Mouse (Mus musculus) small intestine, adult 2 months (tissue): Measurements from ENCODE around the gene Wnk2. TPM values are rescaled to one million over a fixed set of nuclear protein-coding genes. Genes with fewer than 3 reads are reported as not detected.

Source experiments
- H3K27ac ChIP-seq: fragments of 200-500 bp; 2 replicates; pipeline ENCODE4 v1.5.1; 2012; ENCODE audit warnings: low read depth, low read length, control low read depth, inconsistent platforms; ENCODE audit not compliant: insufficient read depth
- H3K27me3 ChIP-seq: fragments of 200-500 bp; 2 replicates; pipeline ENCODE4 v1.6.1; 2012; ENCODE audit warnings: mild to moderate bottlenecking, moderate library complexity, low read length, inconsistent platforms; ENCODE audit not compliant: control insufficient read depth, insufficient read depth
- H3K36me3 ChIP-seq: fragments of 200-500 bp; 2 replicates; pipeline ENCODE4 v1.6.1; 2012; ENCODE audit warnings: mild to moderate bottlenecking, low read length, control low read depth, inconsistent platforms; ENCODE audit not compliant: control insufficient read depth, insufficient read depth
- H3K4me1 ChIP-seq: fragments of 200-500 bp; 2 replicates; pipeline ENCODE4 v1.6.1; 2012; ENCODE audit warnings: low read length, inconsistent platforms, mixed read lengths; ENCODE audit not compliant: control insufficient read depth, insufficient read depth, insufficient read length
- H3K4me3 ChIP-seq: fragments of 200-500 bp; 2 replicates; pipeline ENCODE4 v1.5.1; 2012; ENCODE audit warnings: low read depth, mild to moderate bottlenecking, control low read depth, inconsistent platforms, low read length, moderate library complexity
- CTCF ChIP-seq: fragments of 200-500 bp; IDR thresholded peaks from 2 replicates; pipeline ENCODE4 v1.5.1; 2012; ENCODE audit warnings: low read depth, mild to moderate bottlenecking, control low read depth, inconsistent platforms, low read length, moderate library complexity, mixed read lengths; ENCODE audit not compliant: insufficient replicate concordance, insufficient read length; ENCODE audit errors: extremely low read depth
- POLR2A ChIP-seq: fragments of 200-500 bp; IDR thresholded peaks from 2 replicates; pipeline ENCODE4 v1.6.1; 2012; ENCODE audit warnings: low read depth, mild to moderate bottlenecking, control low read depth, inconsistent platforms, low read length, moderate library complexity
- WGBS: fragments of 180-500 bp; shearing (Covaris S2); methylation state at CpG from one replicate; pipeline ENCODE4 v1.1.7; 2018; 5-methylcytosine and 5-hydroxymethylcytosine counted together
- polyA plus RNA-seq: library from polyadenylated mRNA; depleted of rRNA; stranded (reverse); fragments of >200 nt; gene quantifications from 2 replicates; pipeline ENCODE4 v1.2.3, GENCODE M21; 2012

Wnk2 gene
- polyA plus RNA-seq, 1 experiment: 19.5 TPM

DNA sequence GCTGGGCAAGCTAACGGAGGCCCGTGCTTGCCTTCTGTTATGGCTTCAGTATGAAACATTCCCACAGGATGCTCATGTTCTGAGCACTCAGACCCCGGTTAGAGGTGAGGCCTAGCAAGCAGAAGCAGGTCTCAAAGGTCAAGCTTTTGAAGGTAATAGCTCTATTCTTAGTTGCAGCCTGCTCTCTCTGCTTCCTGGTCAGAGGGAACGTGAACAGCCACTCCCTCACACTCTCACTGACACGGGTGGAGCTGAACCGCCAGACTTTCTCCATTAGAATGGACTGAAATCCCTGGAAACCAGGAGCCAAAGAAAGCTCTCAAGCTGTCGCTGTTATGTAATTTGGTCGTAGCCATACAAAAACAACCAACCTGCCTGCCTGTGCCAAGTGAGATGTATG, 120.8 kb downstream of the Wnk2 start:
- TF ChIP-seq POLR2A (no peak), CTCF (no peak)
- WGBS: 46% methylated on average over 8 of the region's 8 CpGs
- H3K27me3 ChIP-seq: no peaks in the 10 kb centered on the region
- peaks cover 17% of the 10 kb centered on the region for H3K4me1 ChIP-seq
- no peaks in the 10 kb centered on the region for H3K36me3 ChIP-seq
- 0 out of 2 replicates have a peak overlapping the region, but pooled peaks have one; percentile 10 for H3K27ac ChIP-seq
- no peak overlapping the region for H3K4me3 ChIP-seq

DNA sequence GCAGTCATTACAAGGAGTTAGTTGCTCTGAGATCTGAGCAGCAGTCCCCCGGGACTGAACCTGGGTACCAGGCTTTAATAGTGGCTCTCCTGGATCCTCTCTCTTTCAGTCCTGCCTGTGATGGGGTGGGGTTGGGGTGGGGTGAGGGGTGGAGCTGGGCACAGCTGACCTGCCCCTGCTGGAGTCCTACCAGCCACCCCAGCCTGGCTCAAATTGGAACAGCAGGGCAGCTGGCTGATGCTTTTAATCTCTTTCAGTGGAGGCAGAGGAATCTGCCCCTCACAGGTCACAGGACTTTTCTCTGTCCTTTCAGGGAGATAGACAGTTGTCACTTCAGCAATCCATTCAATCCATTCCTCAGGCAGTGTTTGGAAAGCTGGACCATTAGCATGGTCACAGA, 122.3 kb downstream of the Wnk2 start:
- WGBS: 10% methylated on average over 1 of the region's 1 CpGs
- Histone ChIP-seq H3K27ac (no peak overlapping the region), H3K4me1 (peaks cover 17% of the 10 kb centered on the region), H3K27me3 (no peaks in the 10 kb centered on the region), H3K4me3 (no peak overlapping the region), H3K36me3 (no peaks in the 10 kb centered on the region)
- no peak for TF ChIP-seq CTCF
- TF ChIP-seq POLR2A: no peak

DNA sequence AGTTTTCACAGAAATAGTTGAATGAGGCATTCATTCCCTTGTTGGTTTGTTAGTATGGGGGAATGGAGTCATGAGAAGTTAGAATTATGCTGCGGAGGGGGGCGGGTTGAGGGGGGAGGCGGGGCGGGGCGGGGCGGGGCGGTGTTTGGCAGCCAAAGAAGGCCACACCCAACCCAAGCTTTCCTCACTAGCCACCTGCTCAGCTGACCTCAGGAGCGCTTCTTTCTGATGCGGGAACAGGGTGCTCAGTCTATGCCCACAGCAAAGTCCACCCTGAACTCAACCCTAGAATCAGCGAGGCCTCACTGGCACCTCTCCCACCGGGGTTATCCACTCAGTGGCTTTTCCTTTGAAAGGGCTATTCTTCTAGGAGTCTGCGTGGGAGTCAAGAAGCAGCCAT, 123.1 kb downstream of the Wnk2 start:
- 9% methylated on average over 12 of the region's 12 CpGs for WGBS
- Histone ChIP-seq H3K4me3 (no peak overlapping the region), H3K27me3 (no peaks in the 10 kb centered on the region), H3K27ac (no peak overlapping the region), H3K4me1 (peaks cover 17% of the 10 kb centered on the region), H3K36me3 (no peaks in the 10 kb centered on the region)
- TF ChIP-seq CTCF (no peak), POLR2A (no peak)

DNA sequence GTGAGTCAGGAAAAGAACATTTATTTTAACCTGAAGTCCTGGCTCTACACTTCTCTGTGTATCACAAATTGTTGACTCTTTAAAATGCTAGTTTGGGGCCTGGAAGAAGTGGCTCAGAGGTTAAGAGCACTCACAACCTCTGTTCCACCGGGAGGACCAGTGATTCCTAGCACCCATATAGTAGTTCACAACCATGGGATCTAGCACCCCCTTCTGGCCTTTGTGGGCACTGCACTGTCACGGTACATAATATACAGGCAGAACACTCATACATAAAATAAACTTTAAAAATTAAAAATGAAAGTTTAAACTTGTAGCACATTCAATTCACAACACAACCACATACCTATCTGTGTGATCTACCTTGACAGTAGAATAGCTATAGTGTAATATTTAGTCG, 126.1 kb downstream of the Wnk2 start:
- 59% methylated on average over 3 of the region's 3 CpGs for WGBS
- Histone ChIP-seq H3K27me3 (no peaks in the 10 kb centered on the region), H3K4me3 (no peak overlapping the region), H3K36me3 (no peaks in the 10 kb centered on the region), H3K4me1 (peaks cover 10% of the 10 kb centered on the region), H3K27ac (no peak overlapping the region)
- TF ChIP-seq CTCF (peak; percentile 58; the same call in 1 of the 2 replicates), POLR2A (no peak)

DNA sequence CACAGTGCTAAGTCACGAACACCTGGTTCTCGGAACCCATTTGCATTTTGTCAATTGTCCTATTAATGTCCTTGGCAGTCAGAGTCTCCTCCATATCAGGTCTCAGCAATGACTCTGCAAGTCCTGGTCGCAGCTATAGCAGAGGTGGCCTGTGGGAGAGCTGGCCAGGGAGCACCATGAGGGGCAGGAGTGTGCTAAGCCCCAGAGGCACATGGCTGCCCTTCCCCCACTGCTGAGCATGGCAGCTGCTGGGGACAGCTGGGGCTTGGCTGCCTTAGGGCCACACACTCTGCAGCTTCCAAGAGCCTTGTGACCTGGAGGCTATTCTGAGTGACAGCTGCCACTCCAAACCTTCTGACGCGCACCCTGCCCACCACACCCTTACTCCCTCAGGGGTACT, 127.7 kb downstream of the Wnk2 start:
- H3K4me1 ChIP-seq: peaks cover 6% of the 10 kb centered on the region
- WGBS: 56% methylated on average over 5 of the region's 5 CpGs
- no peak overlapping the region for H3K4me3 ChIP-seq
- no peak overlapping the region for H3K27ac ChIP-seq
- H3K27me3 ChIP-seq: no peaks in the 10 kb centered on the region
- TF ChIP-seq POLR2A (no peak), CTCF (no peak)
- no peaks in the 10 kb centered on the region for H3K36me3 ChIP-seq

DNA sequence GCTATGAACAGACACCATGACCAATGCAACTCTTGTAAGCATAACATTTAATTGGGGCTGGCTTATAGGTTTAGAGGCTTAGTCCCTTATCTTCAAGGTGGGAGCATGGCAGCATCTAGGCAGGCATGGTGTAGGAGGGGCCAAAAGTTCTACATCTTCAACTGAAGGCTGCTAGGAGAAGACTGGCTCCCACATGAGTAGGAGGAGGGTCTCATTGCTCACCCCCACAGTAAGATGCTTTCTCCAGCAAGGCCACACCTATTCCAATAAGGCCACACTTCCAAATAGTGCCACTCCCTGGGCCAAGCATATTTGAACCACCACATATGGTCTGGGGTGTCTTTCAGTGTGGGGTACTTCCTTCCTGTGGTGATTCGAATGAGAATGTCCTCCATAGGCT, 130.4 kb downstream of the Wnk2 start:
- H3K4me3 ChIP-seq: no peak overlapping the region
- TF ChIP-seq POLR2A (no peak), CTCF (no peak)
- no peak overlapping the region for H3K27ac ChIP-seq
- H3K36me3 ChIP-seq: no peaks in the 10 kb centered on the region
- H3K4me1 ChIP-seq: no peaks in the 10 kb centered on the region; the same call in 1 of the 2 replicates
- 90% methylated on average over 1 of the region's 1 CpGs for WGBS
- no peaks in the 10 kb centered on the region for H3K27me3 ChIP-seq

DNA sequence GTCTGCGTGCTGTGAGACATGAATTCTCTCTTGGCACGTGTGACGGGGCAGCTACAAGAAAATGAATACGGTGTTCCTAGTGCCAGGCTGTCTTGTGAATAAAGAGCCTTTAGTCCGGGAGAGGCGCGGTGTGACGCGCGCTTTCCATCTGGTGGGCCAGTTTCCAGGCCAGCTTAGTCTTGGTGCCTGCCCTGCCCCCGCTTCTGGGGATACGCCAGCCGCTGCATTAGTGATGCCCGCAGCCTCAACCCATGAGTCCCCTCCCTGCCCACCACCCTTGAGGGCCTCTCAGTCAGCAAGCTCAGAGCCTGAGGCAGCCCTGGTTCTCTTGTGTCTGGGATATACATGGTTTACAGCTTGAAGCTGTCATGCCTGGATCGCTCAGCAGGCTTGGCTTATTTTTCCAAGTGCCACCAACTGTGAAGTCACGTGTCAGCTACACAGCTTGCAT, 131.5 kb downstream of the Wnk2 start:
- 74% methylated on average over 16 of the region's 16 CpGs for WGBS
- Histone ChIP-seq H3K4me1 (no peaks in the 10 kb centered on the region; the same call in 1 of the 2 replicates), H3K36me3 (no peaks in the 10 kb centered on the region), H3K27ac (no peak overlapping the region), H3K4me3 (no peak overlapping the region), H3K27me3 (no peaks in the 10 kb centered on the region)
- TF ChIP-seq CTCF (no peak), POLR2A (no peak)
